Mouse (Mus musculus): ENCODE results near the gene Tatdn3.
A peak's percentile ranks its signal among the peaks of the same experiment; 100 is the strongest.

Tatdn3 gene

DNA sequence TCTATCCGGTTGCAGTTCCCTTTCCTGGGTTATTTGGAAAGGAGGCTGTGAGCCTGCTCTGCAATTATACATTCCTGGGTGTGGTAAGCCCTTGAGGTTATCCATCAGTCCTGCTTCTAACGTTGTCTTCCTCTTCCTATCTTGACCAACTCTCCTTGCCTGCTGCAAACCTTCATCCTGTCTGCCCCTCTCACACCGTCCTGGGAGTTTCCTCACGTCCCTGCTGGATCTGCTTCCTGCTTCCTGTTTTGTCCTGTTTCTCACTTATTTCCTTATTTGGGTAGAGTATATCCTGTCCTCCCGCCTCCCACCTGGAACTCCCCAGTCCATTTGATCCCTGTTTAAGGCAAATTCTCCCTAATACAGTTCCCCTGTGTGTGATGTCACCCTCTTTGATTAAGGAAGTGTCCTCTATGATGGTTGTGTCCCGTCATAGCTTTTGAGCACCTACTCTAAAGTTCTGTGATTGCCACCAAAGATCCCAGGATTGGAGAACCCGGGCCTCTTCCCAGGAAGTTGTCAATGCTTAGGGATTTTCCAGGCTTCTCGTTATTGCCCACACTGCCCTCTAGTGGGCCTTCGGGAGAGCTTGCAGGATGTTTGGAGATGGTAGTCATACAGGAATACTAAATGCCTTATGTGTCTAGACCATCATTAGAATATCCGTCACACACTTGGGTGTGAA is 12.6 kb upstream of the Tatdn3 start:
- DNase-seq (ENCODE audit: low spot score): peak; percentile 44

DNA sequence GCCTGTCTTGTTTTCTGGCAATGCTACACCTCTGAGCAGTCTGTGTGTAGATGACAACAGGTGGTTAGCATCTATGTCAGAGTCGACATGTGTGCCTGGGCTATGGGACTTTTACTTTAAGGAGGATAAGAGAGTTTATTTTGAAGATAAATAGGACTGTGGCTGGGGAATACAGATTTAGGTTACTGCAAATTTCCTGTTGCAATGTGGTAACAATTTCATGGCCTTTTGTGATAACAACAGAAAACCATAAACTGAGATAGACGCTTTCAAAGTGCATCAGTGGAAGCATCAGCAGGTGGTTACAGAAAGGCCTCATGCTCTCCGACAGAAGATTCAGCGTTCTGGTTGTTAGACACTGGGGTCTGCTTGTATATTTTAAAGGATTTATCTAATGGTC is 10.8 kb upstream of the Tatdn3 start:
- DNase-seq (ENCODE audit: low spot score): no peak

DNA sequence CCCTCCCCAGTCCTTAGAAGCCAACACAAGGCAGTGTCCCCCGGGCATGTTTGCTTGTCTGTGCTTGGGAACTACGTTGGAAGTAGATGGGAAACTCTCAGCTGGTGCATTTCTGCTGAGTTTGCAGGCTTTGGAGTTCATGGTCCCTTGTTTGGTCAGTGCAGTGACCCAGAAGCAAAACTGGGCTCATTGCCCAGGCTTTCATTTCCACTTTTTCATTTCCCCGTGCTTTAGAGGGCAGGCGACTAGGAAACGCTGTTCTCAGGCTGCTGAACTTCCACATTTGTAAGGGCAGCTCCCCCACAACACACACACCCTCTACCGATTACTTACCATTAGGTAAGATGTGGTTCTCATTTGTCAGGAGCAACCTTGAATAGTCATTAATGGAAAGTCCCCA is 10.3 kb upstream of the Tatdn3 start:
- DNase-seq (ENCODE audit: low spot score): peak; percentile 45

- DNase-seq (ENCODE audit: low spot score): no peak
Measured at GRCm38 (mm10) chr1:191072329-191072913, 9.7 kb upstream of the Tatdn3 start.

DNA sequence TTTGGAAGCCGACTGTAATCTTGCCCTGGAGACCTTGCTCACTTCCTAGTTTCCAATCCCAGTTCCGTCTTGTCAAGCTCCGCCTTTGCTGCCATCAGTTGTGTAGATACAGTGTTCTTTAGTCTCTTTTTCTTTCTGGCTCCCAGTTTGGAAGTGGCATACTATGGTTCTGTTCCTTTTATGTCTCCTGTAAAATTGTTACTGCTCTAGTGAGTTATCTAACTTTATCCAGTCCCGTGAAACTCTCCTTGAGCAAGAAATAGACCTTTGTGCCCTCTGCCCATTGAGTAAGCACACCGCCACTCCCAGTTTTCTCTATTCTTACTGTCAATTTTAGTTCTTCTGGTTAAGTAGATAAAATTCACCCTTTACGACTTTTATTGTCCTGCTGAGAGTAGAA is 8.9 kb upstream of the Tatdn3 start:
- no peak for DNase-seq (ENCODE audit: low spot score)

- no peak for DNase-seq (ENCODE audit: low spot score)
Measured at GRCm38 (mm10) chr1:191070259-191070658, 7.5 kb upstream of the Tatdn3 start.

- DNase-seq (ENCODE audit: low spot score): no peak
Measured at GRCm38 (mm10) chr1:191068377-191068776, 5.6 kb upstream of the Tatdn3 start.

DNA sequence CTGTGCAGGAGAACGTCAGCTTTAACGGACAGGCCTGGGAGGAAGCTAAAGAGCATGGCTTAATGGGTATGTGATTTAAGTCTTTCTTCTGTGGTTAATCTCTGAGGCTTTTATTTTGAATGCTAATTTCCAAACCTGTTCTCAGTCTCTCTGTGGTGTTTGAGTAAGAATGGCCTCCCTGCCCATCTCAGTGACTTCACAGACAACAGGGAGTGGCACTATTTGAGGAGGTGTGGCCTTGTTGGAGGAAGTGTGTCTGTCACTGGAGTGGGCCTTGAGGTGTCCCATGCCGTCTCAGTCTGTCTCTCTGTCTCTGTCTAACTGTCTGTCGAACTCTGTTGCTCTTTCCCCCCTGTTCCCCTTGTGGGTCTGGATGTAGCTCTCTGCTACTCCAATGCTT is 2.5 kb upstream of the Tatdn3 start:
- DNase-seq (ENCODE audit: low spot score): no peak

DNA sequence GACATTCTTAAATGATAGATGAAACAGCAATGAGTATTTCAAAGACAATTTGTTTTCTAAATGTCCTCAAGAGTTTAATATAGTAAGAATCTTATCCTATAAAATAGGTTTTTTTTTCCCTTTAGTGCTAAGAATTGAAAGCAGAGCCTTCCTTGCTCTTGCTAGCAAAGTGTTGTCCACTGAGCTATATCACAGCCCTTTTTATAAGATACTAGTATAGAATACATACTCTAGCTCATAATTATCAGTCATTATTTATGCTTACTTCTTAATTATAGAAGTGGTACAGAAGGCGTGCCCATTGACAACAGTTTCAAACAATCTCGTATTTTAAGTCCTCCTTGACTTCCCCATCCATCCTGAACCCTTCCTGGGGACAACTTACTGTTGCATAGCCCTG is 1.8 kb upstream of the Tatdn3 start:
- DNase-seq (ENCODE audit: low spot score): no peak

DNA sequence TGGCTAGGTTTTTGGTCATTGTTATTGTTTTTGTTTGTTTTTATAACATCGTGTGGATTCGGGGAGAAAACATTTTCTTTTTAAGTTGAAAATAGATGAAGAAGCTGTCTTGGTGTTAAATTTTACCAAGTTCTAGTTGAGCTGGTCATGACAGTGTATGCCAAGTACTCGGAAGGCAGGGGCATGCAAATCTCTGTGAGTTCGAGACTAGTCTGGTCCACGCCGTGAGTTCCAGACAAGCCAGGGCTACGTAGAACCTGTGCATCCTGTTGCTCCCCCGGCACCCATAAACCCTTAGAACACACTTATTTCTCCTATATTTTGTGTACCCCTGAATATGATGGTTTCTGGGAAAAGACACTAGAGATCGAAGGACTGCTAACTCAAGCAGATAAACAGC is 968 bp upstream of the Tatdn3 start:
- no peak for DNase-seq (ENCODE audit: low spot score)

DNA sequence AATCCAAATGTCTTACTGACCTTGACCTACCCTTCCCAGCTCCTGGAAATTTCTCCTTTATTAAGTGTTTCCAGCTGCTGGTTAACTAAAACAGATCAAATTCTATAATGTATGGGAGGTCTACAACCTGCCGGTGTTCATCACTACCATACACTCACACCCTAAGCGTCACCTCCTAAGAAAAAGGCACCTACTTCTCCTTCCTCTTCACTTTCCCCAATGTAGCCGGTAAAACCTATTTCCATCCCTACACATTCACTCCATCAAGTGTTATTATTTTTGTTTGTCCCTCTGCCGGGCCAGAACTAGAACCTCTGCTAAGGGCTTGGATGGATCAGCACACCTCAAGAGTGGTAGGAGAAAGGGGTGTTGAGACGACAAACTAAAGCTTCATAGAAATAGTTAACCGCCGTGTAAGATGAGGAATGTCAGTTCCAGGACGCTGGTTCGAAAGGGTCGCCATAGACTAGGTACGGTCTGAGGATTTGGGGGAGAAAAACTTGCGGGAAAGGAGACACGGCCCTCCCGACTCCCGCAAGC is 421 bp downstream of the Tatdn3 start:
- DNase-seq (ENCODE audit: low spot score): no peak

DNA sequence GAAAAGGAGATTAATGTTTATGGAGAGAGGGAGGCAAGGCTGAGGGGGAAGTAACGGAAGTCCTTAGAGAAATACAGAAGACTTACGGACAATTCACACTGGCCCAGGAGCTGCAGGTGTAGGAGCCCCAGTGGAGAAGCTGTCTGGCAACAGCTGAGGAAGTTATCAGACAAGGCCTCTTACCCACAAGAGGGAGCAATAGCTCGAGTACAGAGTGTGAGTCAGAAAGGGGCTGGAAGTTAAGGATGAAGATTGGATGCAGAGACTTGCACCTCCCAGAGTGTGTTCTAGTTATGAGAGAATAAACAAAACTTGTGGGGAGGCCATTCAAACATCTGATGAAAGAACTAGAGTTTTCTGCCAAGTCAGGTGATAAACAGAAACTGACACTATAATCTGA is 5.3 kb downstream of the Tatdn3 start:
- DNase-seq (ENCODE audit: low spot score): no peak

GRCm38 (mm10) chr1:191055533-191055873 is 7.2 kb downstream of the Tatdn3 start:
- DNase-seq (ENCODE audit: low spot score): no peak

- no peak for DNase-seq (ENCODE audit: low spot score)
Measured at GRCm38 (mm10) chr1:191054870-191055532, 7.7 kb downstream of the Tatdn3 start.

- DNase-seq (ENCODE audit: low spot score): no peak
Measured at GRCm38 (mm10) chr1:191053555-191053954, 9.2 kb downstream of the Tatdn3 start.

- no peak for DNase-seq (ENCODE audit: low spot score)
Measured at GRCm38 (mm10) chr1:191046231-191046824, 16.4 kb downstream of the Tatdn3 start.

GRCm38 (mm10) chr1:191045264-191045663 is 17.5 kb downstream of the Tatdn3 start:
- no peak for DNase-seq (ENCODE audit: low spot score)

GRCm38 (mm10) chr1:191042688-191043087 is 20.0 kb downstream of the Tatdn3 start:
- no peak for DNase-seq (ENCODE audit: low spot score)

GRCm38 (mm10) chr1:191042106-191042505 is 20.6 kb downstream of the Tatdn3 start:
- DNase-seq (ENCODE audit: low spot score): no peak

GRCm38 (mm10) chr1:191041352-191041751 is 21.4 kb downstream of the Tatdn3 start:
- DNase-seq (ENCODE audit: low spot score): no peak

DNA sequence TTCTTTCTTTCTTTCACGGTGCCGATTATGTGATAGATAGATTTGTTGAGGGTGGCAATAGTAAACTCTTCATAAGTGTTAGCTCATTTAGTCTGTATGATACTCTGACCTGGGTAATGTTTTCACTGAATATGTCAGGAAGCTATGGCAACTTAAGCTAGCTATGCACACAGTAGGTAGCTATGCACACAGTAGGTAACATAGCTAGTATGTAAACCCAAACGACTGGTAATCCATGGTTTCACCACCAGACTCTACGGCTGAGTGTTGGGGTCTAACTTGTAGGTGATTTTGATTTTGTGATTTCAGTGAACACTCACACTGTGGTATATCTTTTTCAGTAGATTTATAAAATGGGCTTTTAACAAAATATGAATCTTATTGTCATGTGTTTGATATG is 24.7 kb downstream of the Tatdn3 start:
- no peak for DNase-seq (ENCODE audit: low spot score)

DNA sequence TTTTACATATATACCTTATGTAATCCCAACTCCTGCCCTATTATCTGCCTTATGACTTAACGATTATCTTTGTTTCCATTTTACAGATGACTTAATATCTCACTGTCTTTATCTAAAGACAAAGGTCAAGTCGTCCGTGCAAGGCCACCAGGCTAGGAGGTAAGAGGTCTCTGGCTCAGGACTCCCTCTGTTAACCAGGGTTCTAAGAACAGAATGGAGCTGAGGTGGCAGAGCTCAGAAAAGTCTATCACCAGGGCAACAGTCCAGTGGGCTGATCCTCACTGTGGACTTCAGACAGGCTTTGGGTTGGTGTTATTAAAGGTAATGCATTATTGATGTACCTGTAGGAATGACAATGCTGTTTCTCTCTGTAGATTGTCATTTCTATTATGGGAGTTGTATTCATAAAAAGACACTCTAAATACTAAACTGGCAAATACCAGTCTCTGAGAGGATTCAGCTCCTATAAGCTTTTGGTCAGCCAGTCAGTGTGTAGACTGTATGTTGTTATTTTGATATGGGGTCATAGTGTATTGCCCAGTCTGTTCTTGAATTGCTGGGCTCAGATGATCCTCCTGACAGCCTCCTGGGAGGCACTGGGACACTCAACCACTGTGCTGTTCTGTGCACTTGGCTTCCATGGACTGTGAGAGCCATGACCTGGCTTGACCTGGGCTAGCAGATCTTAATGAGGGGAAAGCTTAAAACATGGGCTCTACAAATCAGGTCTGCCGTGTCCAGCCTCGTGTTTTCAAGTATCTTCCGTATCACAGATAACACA is 26.0 kb downstream of the Tatdn3 start, which contains the start of gene Spata45:
Gene Spata45 (plus strand): TSS at position 86 of the 781 bp plus-strand sequence.
- DNase-seq (ENCODE audit: low spot score): no peak

Data from ovary, postnatal 14 days (tissue).